Mouse (Mus musculus) small intestine, adult 2 months (tissue): ENCODE measurements around the gene Rcn3. TPM values are rescaled to one million over a fixed set of nuclear protein-coding genes. Genes with fewer than 3 reads are reported as not detected.

ENCODE experiments used
- H3K27ac ChIP-seq: fragments of 200-500 bp; 2 replicates; pipeline ENCODE4 v1.5.1; 2012; ENCODE audit warnings: low read depth, low read length, control low read depth, inconsistent platforms; ENCODE audit not compliant: insufficient read depth
- H3K27me3 ChIP-seq: fragments of 200-500 bp; 2 replicates; pipeline ENCODE4 v1.6.1; 2012; ENCODE audit warnings: mild to moderate bottlenecking, moderate library complexity, low read length, inconsistent platforms; ENCODE audit not compliant: control insufficient read depth, insufficient read depth
- H3K36me3 ChIP-seq: fragments of 200-500 bp; 2 replicates; pipeline ENCODE4 v1.6.1; 2012; ENCODE audit warnings: mild to moderate bottlenecking, low read length, control low read depth, inconsistent platforms; ENCODE audit not compliant: control insufficient read depth, insufficient read depth
- H3K4me1 ChIP-seq: fragments of 200-500 bp; 2 replicates; pipeline ENCODE4 v1.6.1; 2012; ENCODE audit warnings: low read length, inconsistent platforms, mixed read lengths; ENCODE audit not compliant: control insufficient read depth, insufficient read depth, insufficient read length
- H3K4me3 ChIP-seq: fragments of 200-500 bp; 2 replicates; pipeline ENCODE4 v1.5.1; 2012; ENCODE audit warnings: low read depth, mild to moderate bottlenecking, control low read depth, inconsistent platforms, low read length, moderate library complexity
- CTCF ChIP-seq: fragments of 200-500 bp; IDR thresholded peaks from 2 replicates; pipeline ENCODE4 v1.5.1; 2012; ENCODE audit warnings: low read depth, mild to moderate bottlenecking, control low read depth, inconsistent platforms, low read length, moderate library complexity, mixed read lengths; ENCODE audit not compliant: insufficient replicate concordance, insufficient read length; ENCODE audit errors: extremely low read depth
- POLR2A ChIP-seq: fragments of 200-500 bp; IDR thresholded peaks from 2 replicates; pipeline ENCODE4 v1.6.1; 2012; ENCODE audit warnings: low read depth, mild to moderate bottlenecking, control low read depth, inconsistent platforms, low read length, moderate library complexity
- WGBS: fragments of 180-500 bp; shearing (Covaris S2); methylation state at CpG from one replicate; pipeline ENCODE4 v1.1.7; 2018; 5-methylcytosine and 5-hydroxymethylcytosine counted together
- polyA plus RNA-seq: library from polyadenylated mRNA; depleted of rRNA; stranded (reverse); fragments of >200 nt; gene quantifications from 2 replicates; pipeline ENCODE4 v1.2.3, GENCODE M21; 2012

The Rcn3 gene
- polyA plus RNA-seq, 1 experiment = 49.9 TPM

DNA sequence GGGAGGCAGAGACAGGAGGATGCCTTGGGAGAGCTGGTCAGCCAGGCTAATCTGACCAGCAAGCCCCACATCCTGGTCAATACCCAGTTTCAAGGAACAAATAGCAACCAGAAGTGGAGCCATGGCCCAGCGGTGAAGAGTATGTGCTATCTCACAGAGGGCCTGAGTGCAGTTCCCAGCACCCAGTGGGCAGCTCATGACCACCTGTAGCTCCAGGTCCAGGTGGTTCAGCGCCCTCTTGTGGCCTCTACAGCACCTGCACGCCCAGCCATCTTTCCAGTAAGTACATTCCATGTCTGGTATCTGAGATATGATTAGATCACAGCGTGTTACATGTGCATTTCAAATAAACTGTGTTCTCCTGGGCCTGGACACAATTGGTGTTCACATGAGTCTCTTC is 5.9 kb downstream of the Rcn3 start:
- TF ChIP-seq POLR2A (no peak), CTCF (no peak)
- WGBS = 81% methylated on average over 4 of the region's 4 CpGs
- no peak overlapping the region for H3K27ac ChIP-seq
- H3K36me3 ChIP-seq = no peaks in the 10 kb centered on the region
- peaks cover 1% of the 10 kb centered on the region; the same call in 1 of the 2 replicates for H3K27me3 ChIP-seq
- no peak overlapping the region for H3K4me3 ChIP-seq
- peaks cover 9% of the 10 kb centered on the region for H3K4me1 ChIP-seq

DNA sequence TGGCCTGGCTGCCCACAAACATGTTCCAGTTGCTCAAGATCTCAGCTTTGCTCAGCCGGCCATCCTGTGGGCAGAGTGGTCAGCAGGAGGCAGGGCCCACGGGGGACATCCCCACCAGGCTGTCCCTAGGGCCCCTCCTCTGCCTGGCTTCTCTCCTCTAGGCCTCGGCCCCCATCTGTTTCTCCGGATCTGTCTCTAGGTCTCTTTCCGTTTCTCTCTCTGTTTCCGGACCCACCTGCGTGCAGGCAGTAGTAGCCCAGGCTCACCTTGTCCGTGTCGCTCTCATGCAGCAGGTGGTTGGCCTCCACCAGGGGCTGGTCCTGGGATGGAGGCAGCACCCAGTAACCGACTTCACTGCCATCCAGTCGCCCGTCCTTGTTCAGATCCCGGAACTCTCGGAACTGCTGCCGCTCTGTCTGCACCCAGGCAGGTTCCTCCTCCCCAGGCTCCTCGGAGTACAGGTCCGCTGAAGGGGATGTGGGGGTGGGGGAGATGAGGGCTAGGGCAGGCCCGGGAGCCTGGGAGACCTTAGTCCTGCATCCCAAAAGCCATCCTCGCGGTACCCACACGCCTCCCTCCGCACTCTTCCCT is 8.6 kb downstream of the Rcn3 start:
- peak overlapping the region; percentile 32 for H3K4me3 ChIP-seq
- no peak for TF ChIP-seq CTCF
- no peak for TF ChIP-seq POLR2A
- H3K27ac ChIP-seq = peak overlapping the region; percentile 55
- 74% methylated on average over 22 of the region's 22 CpGs for WGBS
- H3K4me1 ChIP-seq = peaks cover 8% of the 10 kb centered on the region
- no peaks in the 10 kb centered on the region for H3K36me3 ChIP-seq
- H3K27me3 ChIP-seq = no peaks in the 10 kb centered on the region

- peaks cover 3% of the 10 kb centered on the region; the same call in 1 of the 2 replicates for H3K36me3 ChIP-seq
- WGBS = 25% methylated on average over 25 of the region's 25 CpGs
- H3K27me3 ChIP-seq = no peaks in the 10 kb centered on the region
- TF ChIP-seq CTCF = no peak
- no peak; the same call in 1 of the 2 replicates for TF ChIP-seq POLR2A
- H3K4me1 ChIP-seq = peaks cover 6% of the 10 kb centered on the region; the same call in 1 of the 2 replicates
- peak overlapping the region; percentile 32 for H3K4me3 ChIP-seq
- peak overlapping the region; percentile 55 for H3K27ac ChIP-seq
Measured at GRCm38 (mm10) chr7:45082401-45083299, 9.4 kb downstream of the Rcn3 start.

GRCm38 (mm10) chr7:45081016-45081415 is 11.0 kb downstream of the Rcn3 start:
- Histone ChIP-seq H3K4me3 (no peak overlapping the region), H3K36me3 (peaks cover 16% of the 10 kb centered on the region; the same call in 1 of the 2 replicates), H3K27ac (no peak overlapping the region), H3K4me1 (peaks cover 6% of the 10 kb centered on the region; the same call in 1 of the 2 replicates), H3K27me3 (no peaks in the 10 kb centered on the region)
- WGBS = 76% methylated on average over 5 of the region's 5 CpGs
- no peak for TF ChIP-seq POLR2A
- TF ChIP-seq CTCF = no peak

- TF ChIP-seq POLR2A (0 out of 2 replicates have a peak, but pooled peaks have one; percentile 19), CTCF (peak; percentile 91)
Measured at GRCm38 (mm10) chr7:45079856-45080255, 12.2 kb downstream of the Rcn3 start.

DNA sequence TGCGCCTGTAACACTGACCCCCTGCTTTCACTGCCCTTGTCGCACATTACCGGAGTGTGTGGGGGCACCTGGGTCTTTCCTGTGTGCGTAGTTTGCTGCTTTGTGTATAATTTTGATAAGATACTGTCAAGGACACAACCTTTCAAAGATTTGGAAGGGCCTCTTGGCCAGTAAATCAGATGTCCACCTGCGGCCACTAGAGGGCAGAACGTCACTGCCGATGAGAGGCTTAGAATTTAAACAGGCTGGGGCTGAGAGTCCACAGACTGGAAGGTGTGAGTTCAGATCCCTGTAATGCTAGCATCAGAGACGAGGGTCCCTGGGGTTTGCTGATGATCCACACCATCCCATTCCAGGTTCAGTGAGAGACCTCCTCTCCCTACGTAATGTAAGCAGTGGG is 13.5 kb downstream of the Rcn3 start:
- H3K27me3 ChIP-seq = no peaks in the 10 kb centered on the region
- TF ChIP-seq POLR2A (no peak), CTCF (peak; percentile 89; the same call in 1 of the 2 replicates)
- H3K36me3 ChIP-seq = peaks cover 31% of the 10 kb centered on the region
- no peak overlapping the region for H3K27ac ChIP-seq
- 25% methylated on average over 9 of the region's 9 CpGs for whole genome bisulfite sequencing
- no peak overlapping the region for H3K4me3 ChIP-seq
- peaks cover 6% of the 10 kb centered on the region; the same call in 1 of the 2 replicates for H3K4me1 ChIP-seq

More at GRCm38 (mm10) chr7:45079856-45080255, 12.2 kb downstream of the Rcn3 start:
- Histone ChIP-seq H3K27me3 (no peaks in the 10 kb centered on the region), H3K36me3 (peaks cover 25% of the 10 kb centered on the region; the same call in 1 of the 2 replicates), H3K4me1 (peaks cover 6% of the 10 kb centered on the region; the same call in 1 of the 2 replicates), H3K4me3 (no peak overlapping the region), H3K27ac (no peak overlapping the region)
- WGBS = 3% methylated on average over 10 of the region's 10 CpGs

DNA sequence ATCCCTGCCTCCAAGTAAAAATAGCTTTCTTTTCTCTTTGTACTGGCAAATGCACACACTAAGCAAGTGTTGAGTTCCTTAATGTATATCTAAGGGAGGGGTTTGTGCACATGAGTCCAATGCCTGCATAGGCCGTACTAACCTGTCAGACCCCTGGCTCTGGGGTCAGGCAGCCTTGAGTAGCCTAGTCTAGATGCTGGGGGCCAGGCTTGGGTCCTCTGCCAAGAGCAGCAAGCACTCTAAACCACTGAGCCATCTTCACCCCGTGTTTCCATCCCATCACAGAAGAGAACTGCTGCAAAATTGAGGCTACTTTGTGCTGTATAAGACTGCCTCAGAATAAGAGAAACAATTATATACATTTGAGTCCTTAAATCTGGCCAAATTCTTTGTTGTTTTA is 14.2 kb downstream of the Rcn3 start:
- Histone ChIP-seq H3K27ac (no peak overlapping the region), H3K4me1 (peaks cover 2% of the 10 kb centered on the region; the same call in 1 of the 2 replicates), H3K36me3 (peaks cover 31% of the 10 kb centered on the region), H3K4me3 (no peak overlapping the region), H3K27me3 (no peaks in the 10 kb centered on the region)
- 96% methylated on average over 2 of the region's 2 CpGs for WGBS
- TF ChIP-seq CTCF (no peak), POLR2A (no peak)
